Mouse (Mus musculus) liver, embryonic 14.5 days (tissue): ENCODE data around the gene Lgr6. TPM values are rescaled to one million over a fixed set of nuclear protein-coding genes. Genes with fewer than 3 reads are reported as not detected.

Source experiments
- ATAC-seq: fragments of 200-750 bp; cut with Nextera tagmentation; 2 replicates; pipeline ENCODE4 v1.8.0; 2017; ENCODE audit warnings: moderate number of reproducible peaks, mild to moderate bottlenecking, moderate library complexity; ENCODE audit not compliant: insufficient read depth
- DNase-seq, 3 experiments: peaks; one replicate each; pipeline ENCODE4 v3.0.0-alpha.2; 2012 to 2013; ENCODE audit warnings: low read depth in 3 of 3, low spot score in 3 of 3
- H3K27ac ChIP-seq: fragments of 300-500 bp; sonication (generic); 2 replicates; pipeline ENCODE4 v1.5.1; 2014; ENCODE audit warnings: moderate library complexity, mild to moderate bottlenecking, control low read depth, inconsistent platforms
- H3K27me3 ChIP-seq: fragments of 300-500 bp; sonication (generic); 2 replicates; pipeline ENCODE4 v1.6.1; 2014; ENCODE audit warnings: mild to moderate bottlenecking, low read length, moderate library complexity; ENCODE audit not compliant: control insufficient read depth, insufficient read depth
- H3K36me3 ChIP-seq: fragments of 300-500 bp; sonication (generic); replicated peaks from 2 replicates; pipeline ENCODE4 v1.6.1; 2014; ENCODE audit warnings: low read depth; ENCODE audit not compliant: control insufficient read depth, insufficient read depth
- H3K4me1 ChIP-seq, 2 experiments: fragments of 200-500 bp in 1 of 2; fragments of 300-500 bp in 1 of 2; sonication (generic) in 1 of 2; replicated peaks; 2 replicates each; pipeline ENCODE4 v1.6.1; 2012 to 2014; ENCODE audit warnings: antibody characterized with exemption in 1 of 2, inconsistent platforms in 1 of 2, low read length in 1 of 2; ENCODE audit not compliant: control insufficient read depth in 2 of 2, insufficient read depth in 2 of 2
- H3K4me2 ChIP-seq: fragments of 300-500 bp; sonication (generic); 2 replicates; pipeline ENCODE4 v1.6.1; 2014; ENCODE audit warnings: low read depth, mild to moderate bottlenecking, control low read depth, moderate library complexity
- H3K4me3 ChIP-seq, 2 experiments: fragments of 200-500 bp in 1 of 2; fragments of 300-500 bp in 1 of 2; sonication (generic) in 1 of 2; 2 replicates each; pipeline ENCODE4 v1.5.1; 2012 to 2014; ENCODE audit warnings: low read depth in 2 of 2, low read length in 2 of 2, mild to moderate bottlenecking in 2 of 2, control low read depth in 1 of 2, inconsistent platforms in 1 of 2, moderate library complexity in 1 of 2; ENCODE audit not compliant: insufficient read depth in 1 of 2
- H3K9ac ChIP-seq: fragments of 300-500 bp; sonication (generic); replicated peaks from 2 replicates; pipeline ENCODE4 v1.6.1; 2014; ENCODE audit warnings: mild to moderate bottlenecking, control low read depth, moderate library complexity
- H3K9me3 ChIP-seq: fragments of 300-500 bp; sonication (generic); 2 replicates; pipeline ENCODE4 v1.6.1; 2016; ENCODE audit warnings: low read length, mixed read lengths; ENCODE audit not compliant: control insufficient read depth
- CTCF ChIP-seq: IDR thresholded peaks from 2 replicates; pipeline ENCODE4 v1.5.1; 2016; ENCODE audit warnings: antibody characterized with exemption, low read depth, control low read depth
- EP300 ChIP-seq: IDR thresholded peaks from 2 replicates; pipeline ENCODE4 v1.6.1; 2016; ENCODE audit warnings: antibody characterized with exemption, low read depth
- WGBS: fragments of 180-500 bp; shearing (Covaris S2); extraction: QIAGEN DNeasy Blood & Tissue Kit; methylation state at CpG from one replicate; pipeline ENCODE4 v1.1.7; 2014; ENCODE audit not compliant: insufficient replicate concordance; 5-methylcytosine and 5-hydroxymethylcytosine counted together
- polyA plus RNA-seq, 2 experiments: library from polyadenylated mRNA; depleted of rRNA in 1 of 2; stranded (reverse) in 1 of 2; unstranded in 1 of 2; fragments of >200 nt; fragmentation: Nextera tagmentation in 1 of 2; extraction: Ambion mirVana in 1 of 2; gene quantifications; 2 replicates each; pipeline versions ENCODE4 v1.2.1 to v1.2.3; 2012 to 2014

Gene Lgr6
- polyA plus RNA-seq, 2 experiments = 0.02 to 0.05 TPM

- WGBS = 11% methylated on average over 9 of the region's 9 CpGs
- Histone ChIP-seq H3K9ac (peak overlapping the region; percentile 53), H3K4me3 (peak overlapping the region; percentile 41 to 53), H3K4me2 (peak overlapping the region; percentile 63), H3K27ac (peak overlapping the region; percentile 41), H3K4me1 (peaks cover 26 to 33% of the 10 kb centered on the region in 2 experiments), H3K9me3 (no peaks in the 10 kb centered on the region), H3K27me3 (no peaks in the 10 kb centered on the region; the same call in 1 of the 2 replicates), H3K36me3 (no peaks in the 10 kb centered on the region; the same call in 1 of the 2 replicates)
- TF ChIP-seq EP300 (no peak), CTCF (no peak)
- DNase-seq (no peak), ATAC-seq (peak; percentile 62; the same call in 1 of the 2 replicates)
Measured at GRCm38 (mm10) chr1:135132893-135133369, 27.9 kb upstream of the Lgr6 start.

GRCm38 (mm10) chr1:135132473-135132872 lies 27.4 kb upstream of the Lgr6 start, which contains the start of gene Ptpn7:
Gene Ptpn7, plus strand, starts transcription at chr1:135132700.
- ATAC-seq = peak; percentile 74
- Histone ChIP-seq H3K27ac (peak within 1 kb of the TSS; percentile 41), H3K4me2 (peak within 1 kb of the TSS; percentile 63), H3K4me3 (peak within 1 kb of the TSS; percentile 41 to 53), H3K27me3 (no peaks in the 10 kb centered on the region; the same call in 1 of the 2 replicates), H3K9ac (peak within 1 kb of the TSS; percentile 53), H3K36me3 (no peaks in the 10 kb centered on the region; the same call in 1 of the 2 replicates), H3K9me3 (no peaks in the 10 kb centered on the region), H3K4me1 (peaks cover 26 to 33% of the 10 kb centered on the region in 2 experiments)
- peak; percentile 62 to 68 (median 65) for DNase-seq
- TF ChIP-seq CTCF = peak; percentile 95
- no peak for TF ChIP-seq EP300
- 3% methylated on average over 10 of the region's 10 CpGs for WGBS

GRCm38 (mm10) chr1:135131560-135131959 lies 26.5 kb upstream of the Lgr6 start:
- no peak overlapping the region; the same call in 1 of the 2 replicates for H3K9ac ChIP-seq

GRCm38 (mm10) chr1:135131034-135131433 lies 26.0 kb upstream of the Lgr6 start:
- Histone ChIP-seq H3K9ac (no peak overlapping the region; the same call in 1 of the 2 replicates), H3K4me2 (peak overlapping the region; percentile 63), H3K4me3 (no peak overlapping the region)

More at GRCm38 (mm10) chr1:135131560-135131959, 26.5 kb upstream of the Lgr6 start:
- DNase-seq (no peak), ATAC-seq (no peak)
- Histone ChIP-seq H3K27me3 (no peaks in the 10 kb centered on the region; the same call in 1 of the 2 replicates), H3K27ac (peak overlapping the region; percentile 17), H3K36me3 (no peaks in the 10 kb centered on the region; the same call in 1 of the 2 replicates), H3K4me3 (no peak overlapping the region), H3K4me1 (peaks cover 26 to 33% of the 10 kb centered on the region in 2 experiments), H3K9me3 (no peaks in the 10 kb centered on the region), H3K4me2 (peak overlapping the region; percentile 63)
- 7% methylated on average over 8 of the region's 8 CpGs for WGBS
- TF ChIP-seq CTCF (no peak), EP300 (no peak)

GRCm38 (mm10) chr1:135130376-135131018 lies 25.4 kb upstream of the Lgr6 start:
- H3K9ac ChIP-seq = no peak overlapping the region
- H3K27ac ChIP-seq = no peak overlapping the region
- TF ChIP-seq EP300 (no peak), CTCF (no peak)
- no peaks in the 10 kb centered on the region; the same call in 1 of the 2 replicates for H3K27me3 ChIP-seq
- ATAC-seq (no peak), DNase-seq (no peak)
- H3K4me1 ChIP-seq = peaks cover 26 to 33% of the 10 kb centered on the region in 2 experiments
- 15% methylated on average over 2 of the region's 2 CpGs for WGBS
- H3K4me3 ChIP-seq = no peak overlapping the region
- H3K9me3 ChIP-seq = no peaks in the 10 kb centered on the region
- H3K4me2 ChIP-seq = peak overlapping the region; percentile 63
- no peaks in the 10 kb centered on the region for H3K36me3 ChIP-seq

More at GRCm38 (mm10) chr1:135131034-135131433, 26.0 kb upstream of the Lgr6 start:
- Histone ChIP-seq H3K9me3 (no peaks in the 10 kb centered on the region), H3K27ac (peak overlapping the region; percentile 17; the same call in 1 of the 2 replicates), H3K4me1 (peaks cover 26 to 33% of the 10 kb centered on the region in 2 experiments), H3K27me3 (no peaks in the 10 kb centered on the region; the same call in 1 of the 2 replicates), H3K36me3 (no peaks in the 10 kb centered on the region; the same call in 1 of the 2 replicates)
- 3% methylated on average over 6 of the region's 6 CpGs for WGBS
- DNase-seq (no peak), ATAC-seq (peak; percentile 38; the same call in 1 of the 2 replicates)
- TF ChIP-seq EP300 (no peak), CTCF (no peak)
